Mouse (Mus musculus): Measurements from ENCODE around the gene Ccnc.

DNA sequence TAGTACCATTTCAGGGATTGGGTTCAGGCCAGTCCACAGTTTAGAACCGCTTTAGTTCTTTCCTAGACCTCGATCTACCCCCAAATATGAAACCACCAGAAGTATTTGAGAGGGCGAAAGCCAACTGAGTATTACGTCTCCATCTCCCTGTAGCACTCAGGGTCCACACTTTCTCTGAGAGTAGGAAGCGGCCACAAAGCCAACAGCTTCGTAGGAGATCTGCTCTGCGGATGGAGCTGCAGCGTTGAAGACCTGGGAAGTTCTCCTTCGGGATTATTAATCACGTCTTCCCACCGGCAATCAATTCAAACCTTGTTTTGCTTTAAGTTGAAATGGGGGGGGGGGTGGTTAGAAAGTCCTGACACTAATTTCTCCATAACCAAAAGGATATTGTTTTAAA, 41.1 kb upstream of the Ccnc start:
- no peak for TF ChIP-seq POLR2A (IDR thresholded peaks at IDR 0.05; ENCODE audit: extremely low read depth, insufficient read depth, low read length)
- TF ChIP-seq CTCF (IDR thresholded peaks at IDR 0.05; ENCODE audit: low read depth, low read length) = no peak

Data from liver, adult 2 months (tissue).